Mouse (Mus musculus): ENCODE results near the gene Gm20865.
"Not testable (repeated sequence)": the region's sequence is repeated elsewhere in the genome, so short reads cannot be mapped to it uniquely, and the experiment has no call there.

The Gm20865 gene

DNA sequence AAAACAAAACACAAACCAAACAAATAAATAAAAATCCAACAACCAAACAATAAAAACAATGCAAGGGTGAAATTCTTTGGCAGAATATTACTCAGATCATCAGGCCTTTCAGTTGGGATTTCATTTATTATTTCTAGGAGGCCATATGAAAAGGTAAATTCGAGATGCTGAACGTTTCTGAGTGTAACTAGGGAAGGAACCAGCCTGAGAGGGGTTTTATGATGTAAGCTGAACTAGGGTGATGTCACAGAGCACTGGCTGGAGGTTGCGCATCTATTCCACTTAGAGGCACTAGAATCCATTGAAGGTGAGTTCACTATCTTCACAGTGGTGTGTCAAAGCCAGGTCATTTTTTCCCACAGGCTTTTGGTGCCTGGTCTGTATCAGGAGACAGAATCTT is at the start of gene Gm20865:
TSS of gene Gm20865 (plus strand) at position 301 of the 400 bp plus-strand sequence.
- DNase-seq (ENCODE audit: low spot score) = not testable (repeated sequence)

Measured in retina, embryonic 14.5 days (tissue).